Mouse (Mus musculus) embryo, embryonic 9.5 days (tissue): ENCODE measurements around the gene Tmprss11g.

Experiments
- DNase-seq: peaks from one replicate; pipeline ENCODE4 v3.0.0-alpha.2; 2017; ENCODE audit errors: extremely low spot score

The Tmprss11g gene

DNA sequence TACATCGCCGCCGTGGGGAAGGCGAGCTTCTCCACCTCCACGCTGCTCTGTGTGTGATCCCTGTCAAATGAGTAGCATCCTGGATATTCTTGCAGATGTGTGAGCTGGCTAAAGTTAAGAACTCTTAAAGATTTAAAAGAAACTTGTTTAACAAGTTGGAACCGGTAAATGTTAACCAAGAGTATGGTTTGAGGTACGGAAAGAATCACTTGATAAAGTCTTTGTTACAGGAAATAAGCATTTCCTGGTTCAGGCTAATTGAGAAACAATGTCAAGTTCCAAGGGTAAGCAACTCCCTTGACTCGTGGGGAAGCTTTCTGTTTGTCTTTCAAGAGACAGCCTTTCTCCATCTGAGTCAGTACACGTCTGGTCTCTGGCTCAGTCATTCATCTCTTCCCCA, at the start of gene Tmprss11g:
Gene Tmprss11g (minus strand): TSS at position 101 of the 400 bp plus-strand sequence.
- no peak for DNase-seq

DNA sequence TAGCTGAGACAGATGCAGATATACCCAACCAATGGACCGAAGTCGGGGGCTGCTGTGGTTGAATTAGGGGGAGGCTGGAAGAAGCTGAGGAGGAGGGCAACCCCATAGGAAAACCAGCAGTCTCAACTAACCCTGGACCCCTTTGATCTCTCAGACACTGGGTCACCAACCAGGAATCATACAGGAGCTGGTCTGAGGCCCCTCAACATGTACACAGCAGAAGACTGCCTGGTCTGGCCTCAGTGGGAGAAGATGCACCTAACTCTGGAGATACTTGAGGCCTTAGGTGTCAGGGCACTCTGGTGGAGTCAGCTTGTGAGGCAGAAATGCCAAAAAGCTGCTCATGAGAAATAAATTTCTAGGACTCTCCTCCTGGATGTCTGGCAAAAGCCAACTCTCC, 28.3 kb upstream of the Tmprss11g start:
- no peak for DNase-seq

DNA sequence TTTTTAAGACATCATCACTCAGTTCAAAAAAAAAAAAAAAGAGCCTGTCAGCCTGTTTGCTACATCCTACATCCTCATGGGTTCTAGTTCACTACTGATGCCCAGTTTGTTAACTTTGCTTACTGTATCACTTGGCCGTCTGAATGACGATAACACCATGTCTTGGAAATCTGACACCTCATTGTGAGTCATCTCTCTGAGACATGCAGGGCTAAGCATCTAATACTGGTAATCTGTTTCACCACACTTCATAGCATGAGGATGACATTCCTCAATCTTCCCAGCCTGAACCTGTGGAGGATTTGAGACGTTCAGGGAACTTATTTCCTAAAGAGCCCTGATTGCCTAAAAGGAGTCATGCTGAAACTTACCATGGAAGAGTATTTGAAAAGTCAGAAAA, 22.2 kb upstream of the Tmprss11g start:
- DNase-seq: no peak

- no peak for DNase-seq
Observed at GRCm38 (mm10) chr5:86528725-86529124, 10.3 kb upstream of the Tmprss11g start.

DNA sequence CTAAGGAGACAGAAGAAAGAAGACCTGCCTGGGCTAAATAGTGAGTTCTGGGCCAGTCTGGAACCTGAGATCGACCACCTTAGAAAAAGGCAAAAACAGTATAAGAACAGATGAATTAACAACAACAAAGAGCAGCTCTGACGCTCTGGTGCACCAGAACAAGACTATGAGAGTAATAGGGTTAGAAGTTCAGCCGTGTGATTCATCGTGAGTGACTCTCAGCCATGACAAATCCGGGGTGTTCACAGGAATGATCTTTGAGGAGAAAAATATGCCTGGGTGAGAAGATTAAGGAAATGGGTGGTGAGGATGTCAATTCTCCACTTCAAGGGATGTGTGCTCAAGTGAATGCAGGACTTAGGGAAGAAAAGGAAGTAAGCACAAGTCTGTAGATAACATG, 6.9 kb downstream of the Tmprss11g start:
- no peak for DNase-seq

DNA sequence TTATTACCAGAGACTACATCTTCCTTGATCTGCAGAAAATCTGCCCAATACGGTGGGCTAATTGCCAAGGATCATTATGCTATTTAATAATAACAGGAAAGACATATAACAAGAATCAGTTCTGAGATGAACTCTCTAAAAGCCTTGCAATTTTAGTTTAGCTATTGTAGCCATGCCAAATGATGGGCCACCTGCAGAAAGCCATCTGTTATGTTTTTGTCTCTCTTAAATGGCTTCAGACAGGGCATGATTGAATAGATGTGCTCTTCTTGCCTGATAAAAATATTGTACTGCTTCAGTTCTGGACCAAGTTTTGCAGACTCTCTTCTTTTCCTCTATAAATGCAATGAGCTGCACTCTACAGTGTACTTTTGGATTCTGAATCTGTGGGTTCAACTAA, 24.9 kb downstream of the Tmprss11g start:
- no peak for DNase-seq

DNA sequence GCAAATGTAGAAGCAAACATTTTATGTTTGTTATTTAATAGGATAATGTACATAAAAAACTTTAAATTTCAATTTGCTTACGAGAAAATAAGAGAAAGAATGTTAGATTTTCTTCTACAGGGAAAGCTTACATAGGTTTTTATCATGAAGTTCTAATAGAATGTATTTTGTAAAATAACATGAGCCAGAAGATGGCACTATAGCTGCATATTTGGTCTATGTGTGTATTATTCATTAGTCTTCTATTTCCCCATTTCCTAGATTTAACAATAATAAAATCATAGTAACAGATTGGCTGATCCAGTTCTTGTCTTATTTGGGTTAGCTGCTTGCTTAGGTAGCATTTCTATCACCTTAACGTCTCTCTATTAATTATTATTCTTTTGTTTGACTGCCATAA, 35.8 kb downstream of the Tmprss11g start:
- no peak for DNase-seq

DNA sequence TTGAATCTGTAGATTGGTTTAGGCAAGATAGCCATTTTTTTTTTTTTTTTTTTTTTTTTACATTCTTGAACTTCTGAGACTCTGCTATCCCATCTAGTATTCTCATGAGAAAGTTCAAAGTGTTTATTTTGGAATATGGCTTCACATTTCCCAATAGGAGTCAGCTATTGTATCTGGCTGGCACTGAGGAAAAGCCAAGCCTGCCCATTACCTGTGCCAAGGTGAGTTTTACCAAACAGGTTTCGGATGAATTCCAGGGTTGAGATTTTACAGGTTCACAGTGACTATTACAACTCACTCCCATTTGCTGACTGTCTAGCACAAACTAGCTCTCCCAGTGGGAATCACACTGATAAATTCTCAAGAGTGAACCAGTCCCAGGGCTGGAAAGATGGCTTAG, 36.4 kb downstream of the Tmprss11g start:
- DNase-seq: no peak

DNA sequence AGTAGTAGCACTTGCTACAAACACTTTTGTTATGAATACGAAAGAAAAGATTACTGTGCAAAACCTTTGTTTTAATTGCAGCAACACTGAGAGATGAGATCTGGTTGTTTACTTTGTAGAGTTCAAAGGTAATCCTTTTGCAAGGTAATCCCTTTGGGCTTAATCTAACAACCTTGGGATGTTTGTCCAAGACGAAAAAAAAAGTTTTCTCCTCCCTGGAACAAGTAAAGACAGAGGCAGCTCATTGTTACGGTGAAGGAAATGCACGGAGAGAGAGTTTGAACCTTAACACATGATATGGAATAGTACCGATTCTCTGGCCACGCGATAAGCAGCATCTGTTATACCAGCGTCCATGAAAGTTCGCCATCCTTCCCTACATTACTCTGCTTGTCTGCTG, 44.5 kb downstream of the Tmprss11g start:
- DNase-seq: no peak

DNA sequence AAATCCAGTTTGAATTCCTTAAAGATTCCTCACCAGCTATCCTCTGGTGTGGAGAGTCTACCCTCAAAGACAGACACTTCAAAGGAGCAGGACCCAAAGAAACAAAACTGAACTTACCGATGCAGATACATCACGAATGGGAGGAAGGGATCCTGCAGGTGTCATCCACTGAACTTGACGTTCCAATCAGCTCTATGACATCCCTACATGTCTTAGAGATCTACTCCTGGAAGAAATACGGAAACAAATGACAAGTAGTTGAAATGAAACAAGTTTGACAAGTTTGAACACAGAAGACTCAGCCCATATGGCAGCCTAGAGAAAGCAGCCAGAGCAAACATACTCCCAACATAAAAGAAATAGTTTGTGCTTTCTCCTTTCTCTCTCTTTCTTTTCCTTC, 49.5 kb downstream of the Tmprss11g start, which contains the start of gene Tmprss11a:
Gene Tmprss11a (minus strand): TSS at position 101 of the 400 bp plus-strand sequence.
- no peak for DNase-seq

- no peak for DNase-seq
Observed at GRCm38 (mm10) chr5:86439306-86439705, 79.1 kb downstream of the Tmprss11g start.

- no peak for DNase-seq
Observed at GRCm38 (mm10) chr5:86438548-86438947, 79.9 kb downstream of the Tmprss11g start.
